Mouse (Mus musculus): ENCODE results near the gene Arhgap31. TPM values are rescaled to one million over a fixed set of nuclear protein-coding genes. Genes with fewer than 3 reads are reported as not detected.

Gene Arhgap31
- not detected in 2 replicates for polyA plus RNA-seq (2012; ENCODE audit: insufficient read depth, insufficient read length, low replicate concordance, missing spikeins)

DNA sequence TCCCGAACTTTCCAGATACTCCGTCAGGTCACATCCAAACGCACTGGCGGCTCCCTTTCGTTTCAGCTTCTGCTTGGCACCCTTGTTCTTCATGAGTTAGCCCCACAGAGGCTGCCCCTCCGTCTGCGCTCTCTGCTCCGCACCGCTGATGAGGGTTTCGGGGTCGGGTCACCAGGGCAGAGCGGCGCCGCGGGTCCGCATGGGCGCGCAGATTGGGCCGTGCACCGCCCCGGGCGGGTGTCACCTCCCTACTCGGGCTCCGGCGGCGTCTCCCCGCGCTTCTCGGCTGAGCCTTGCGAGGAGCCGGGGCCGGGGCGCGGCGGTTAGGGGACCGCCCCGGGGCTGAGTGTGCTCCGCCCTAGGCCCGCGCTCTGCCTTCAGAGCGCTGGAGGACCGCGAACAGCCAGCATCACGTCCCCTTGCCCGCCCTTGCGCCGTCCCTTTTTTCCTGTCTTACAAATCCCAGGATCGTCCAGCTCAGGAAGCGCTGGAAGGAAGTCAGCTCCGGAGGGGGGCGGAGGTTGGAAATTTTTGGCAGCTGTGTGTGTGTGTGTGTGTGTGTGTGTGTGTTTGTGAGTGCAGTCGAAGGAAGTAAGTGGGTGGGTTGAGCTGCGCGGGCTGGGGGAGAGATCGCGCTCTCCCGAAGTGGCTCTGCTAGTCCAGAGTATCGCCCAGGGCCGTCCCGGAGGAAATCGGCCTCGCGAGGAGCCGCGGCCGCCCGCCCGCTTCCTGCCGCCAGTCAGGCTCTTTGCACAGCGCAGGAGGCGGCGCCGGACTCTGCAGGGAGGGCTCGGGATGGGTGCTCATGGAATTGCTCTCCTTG lies at the start of gene Arhgap31:
Gene Arhgap31 (minus strand): TSS at position 694 of the 823 bp plus-strand sequence.
- H3K27ac ChIP-seq (ENCODE audit: insufficient read depth, low read depth, low read length) = peak within 1 kb of the TSS; percentile 90

DNA sequence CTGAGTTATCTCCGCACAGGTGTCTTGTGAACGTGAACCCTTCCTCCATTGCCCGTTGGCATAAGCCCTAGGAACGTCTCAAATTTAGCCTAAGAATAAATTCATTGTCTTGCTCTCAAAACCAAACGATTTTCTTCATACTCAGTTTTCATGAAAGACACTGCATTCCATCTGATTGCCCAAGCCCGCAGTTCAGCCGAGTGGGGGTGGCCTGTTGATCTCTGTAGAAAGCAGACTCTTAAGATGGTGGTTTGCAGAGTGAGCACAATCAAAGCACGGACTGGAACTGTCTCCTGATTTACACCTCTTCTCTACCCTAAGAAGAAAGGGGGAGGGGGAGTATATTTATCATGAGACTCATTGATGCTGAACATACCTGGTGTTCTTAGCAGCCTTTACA lies 49.3 kb upstream of the Arhgap31 start:
- Histone ChIP-seq H3K4me1 (ENCODE audit: control insufficient read depth, insufficient read depth, low read length) (no peaks in the 10 kb centered on the region), H3K4me3 (ENCODE audit: insufficient read depth, low read depth, low read length) (no peak overlapping the region), H3K27ac (ENCODE audit: insufficient read depth, low read depth, low read length) (no peak overlapping the region)
- 87% methylated on average over 8 of the region's 8 CpGs for WGBS
- no peak for TF ChIP-seq POLR2A (IDR thresholded peaks at IDR 0.05; ENCODE audit: insufficient read depth, low read depth, low read length)
- no peak for TF ChIP-seq CTCF (IDR thresholded peaks at IDR 0.05; ENCODE audit: insufficient read depth, low read depth, low read length)

More for the DNA sequence above, at the start of gene Arhgap31:
- TF ChIP-seq CTCF (IDR thresholded peaks at IDR 0.05; ENCODE audit: insufficient read depth, low read depth, low read length) (no peak), POLR2A (IDR thresholded peaks at IDR 0.05; ENCODE audit: insufficient read depth, low read depth, low read length) (peak; percentile 30; the same call in 1 of the 2 replicates)
- peaks cover 13% of the 10 kb centered on the region for H3K4me1 ChIP-seq (ENCODE audit: control insufficient read depth, insufficient read depth, low read length)
- H3K4me3 ChIP-seq (ENCODE audit: insufficient read depth, low read depth, low read length) = peak within 1 kb of the TSS; percentile 88
- WGBS = under 1% methylated on average over 74 of the region's 74 CpGs

DNA sequence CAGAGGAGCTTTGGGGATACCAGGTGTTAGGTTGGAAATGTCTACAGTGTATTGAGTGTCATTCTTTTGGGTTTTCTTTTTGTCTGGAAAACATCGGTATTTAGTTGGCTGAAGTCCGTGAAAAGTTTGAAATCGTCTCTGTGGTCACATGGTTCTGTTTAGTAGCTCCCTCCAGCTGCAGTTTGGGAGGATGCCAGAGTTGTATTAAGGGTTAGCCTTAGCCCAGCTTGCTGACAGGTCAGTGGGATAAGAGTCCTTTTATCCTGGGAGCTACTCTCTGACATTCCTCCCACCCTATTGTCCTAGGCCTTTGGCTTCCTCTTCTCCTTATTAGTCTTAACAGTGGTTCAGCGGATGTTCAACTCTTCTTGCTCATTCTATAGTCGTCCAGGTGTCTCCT lies 48.9 kb upstream of the Arhgap31 start:
- TF ChIP-seq POLR2A (IDR thresholded peaks at IDR 0.05; ENCODE audit: insufficient read depth, low read depth, low read length) = no peak
- TF ChIP-seq CTCF (IDR thresholded peaks at IDR 0.05; ENCODE audit: insufficient read depth, low read depth, low read length) = no peak
- 76% methylated on average over 5 of the region's 5 CpGs for WGBS
- H3K27ac ChIP-seq (ENCODE audit: insufficient read depth, low read depth, low read length) = no peak overlapping the region
- H3K4me1 ChIP-seq (ENCODE audit: control insufficient read depth, insufficient read depth, low read length) = no peaks in the 10 kb centered on the region
- H3K4me3 ChIP-seq (ENCODE audit: insufficient read depth, low read depth, low read length) = no peak overlapping the region

DNA sequence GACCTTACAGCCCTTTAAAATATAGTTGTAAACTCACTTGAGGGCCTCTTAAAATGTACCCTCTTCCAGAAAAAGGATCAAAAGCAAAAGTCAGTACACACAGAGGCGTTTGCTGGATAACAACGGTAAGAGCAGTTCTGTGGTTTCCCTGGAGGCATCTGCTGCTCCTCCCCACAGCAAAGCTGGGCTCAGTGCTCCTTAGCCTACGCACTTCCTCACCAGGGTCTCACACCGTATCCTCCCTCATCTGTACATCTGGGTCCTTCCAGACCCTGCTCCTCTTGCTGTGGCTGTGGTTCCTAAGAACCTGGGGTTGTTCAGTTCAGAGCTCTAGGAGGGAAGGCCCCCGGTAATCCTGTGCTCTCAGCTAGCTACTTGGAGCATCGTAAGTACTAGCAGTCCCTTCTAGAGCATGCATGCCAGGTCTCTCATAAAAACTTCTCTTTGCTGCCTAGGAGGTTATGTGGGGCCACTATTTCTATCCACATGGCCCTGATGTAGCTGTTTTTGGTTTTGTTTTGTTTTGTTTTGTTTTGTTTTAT lies 47.8 kb upstream of the Arhgap31 start:
- H3K4me3 ChIP-seq (ENCODE audit: insufficient read depth, low read depth, low read length) = no peak overlapping the region
- TF ChIP-seq CTCF (IDR thresholded peaks at IDR 0.05; ENCODE audit: insufficient read depth, low read depth, low read length) (no peak), POLR2A (IDR thresholded peaks at IDR 0.05; ENCODE audit: insufficient read depth, low read depth, low read length) (no peak)
- WGBS = 86% methylated on average over 6 of the region's 6 CpGs
- no peak overlapping the region for H3K27ac ChIP-seq (ENCODE audit: insufficient read depth, low read depth, low read length)
- H3K4me1 ChIP-seq (ENCODE audit: control insufficient read depth, insufficient read depth, low read length) = no peaks in the 10 kb centered on the region

DNA sequence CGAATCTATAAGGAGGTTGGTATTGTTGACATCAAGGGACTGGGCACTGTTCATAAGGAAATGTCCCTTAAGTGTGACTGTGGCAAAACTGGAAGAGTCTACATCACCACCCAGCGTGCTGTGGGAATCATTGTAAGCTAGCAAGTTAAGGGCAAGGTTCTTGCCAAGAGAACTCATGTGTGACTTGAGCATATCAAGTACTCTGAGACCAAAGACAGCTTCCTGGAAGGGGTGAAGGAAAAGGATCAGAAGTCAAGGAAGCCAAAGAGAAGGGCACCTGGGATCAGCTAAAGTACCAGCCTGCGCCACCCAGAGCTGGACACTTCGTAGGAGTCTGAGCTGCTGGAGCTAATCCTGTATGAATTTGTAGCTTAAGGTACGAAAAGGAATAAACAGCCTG lies 47.2 kb upstream of the Arhgap31 start:
- WGBS = 95% methylated on average over 5 of the region's 5 CpGs
- TF ChIP-seq POLR2A (IDR thresholded peaks at IDR 0.05; ENCODE audit: insufficient read depth, low read depth, low read length) = no peak
- no peak for TF ChIP-seq CTCF (IDR thresholded peaks at IDR 0.05; ENCODE audit: insufficient read depth, low read depth, low read length)
- Histone ChIP-seq H3K4me3 (ENCODE audit: insufficient read depth, low read depth, low read length) (no peak overlapping the region), H3K4me1 (ENCODE audit: control insufficient read depth, insufficient read depth, low read length) (no peaks in the 10 kb centered on the region), H3K27ac (ENCODE audit: insufficient read depth, low read depth, low read length) (no peak overlapping the region)

DNA sequence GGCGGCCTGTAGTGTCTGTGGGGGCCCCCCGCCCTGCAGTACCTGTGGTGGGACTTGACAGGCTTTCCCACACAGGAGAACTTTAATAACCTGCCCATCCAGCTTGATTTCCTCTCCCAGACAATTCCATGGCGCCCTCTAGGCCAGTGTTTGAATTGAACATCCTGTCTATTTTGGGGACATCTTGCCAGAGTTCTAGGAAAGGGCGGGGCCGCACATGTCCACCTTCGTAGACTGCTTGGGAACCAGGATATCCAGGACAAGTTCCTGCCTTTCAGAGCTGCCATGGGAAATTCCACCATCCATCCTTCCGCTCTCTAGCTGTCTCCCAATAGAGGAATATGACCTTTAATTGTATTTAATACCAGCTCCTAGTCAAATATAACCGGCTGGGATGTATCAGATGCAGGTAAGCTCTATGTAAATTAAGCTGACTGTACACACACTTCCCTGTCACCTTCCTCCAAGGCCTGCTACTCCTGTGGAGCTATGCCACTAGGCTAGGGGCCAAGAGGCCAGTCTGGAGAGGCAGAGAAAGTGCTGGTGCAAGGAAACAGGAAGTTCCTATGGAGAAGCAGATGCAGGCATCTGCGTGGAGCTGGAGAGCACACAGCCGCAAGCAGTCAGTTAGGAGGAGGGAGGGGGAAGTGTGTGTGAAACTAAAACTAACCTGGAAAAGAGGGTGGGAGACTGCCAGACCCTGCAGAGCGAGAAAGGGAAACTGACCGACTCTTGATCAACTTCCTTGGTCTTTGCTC lies 45.2 kb upstream of the Arhgap31 start:
- Histone ChIP-seq H3K4me3 (ENCODE audit: insufficient read depth, low read depth, low read length) (no peak overlapping the region), H3K27ac (ENCODE audit: insufficient read depth, low read depth, low read length) (no peak overlapping the region), H3K4me1 (ENCODE audit: control insufficient read depth, insufficient read depth, low read length) (no peaks in the 10 kb centered on the region)
- TF ChIP-seq POLR2A (IDR thresholded peaks at IDR 0.05; ENCODE audit: insufficient read depth, low read depth, low read length) (no peak), CTCF (IDR thresholded peaks at IDR 0.05; ENCODE audit: insufficient read depth, low read depth, low read length) (no peak)
- 89% methylated on average over 12 of the region's 12 CpGs for WGBS

DNA sequence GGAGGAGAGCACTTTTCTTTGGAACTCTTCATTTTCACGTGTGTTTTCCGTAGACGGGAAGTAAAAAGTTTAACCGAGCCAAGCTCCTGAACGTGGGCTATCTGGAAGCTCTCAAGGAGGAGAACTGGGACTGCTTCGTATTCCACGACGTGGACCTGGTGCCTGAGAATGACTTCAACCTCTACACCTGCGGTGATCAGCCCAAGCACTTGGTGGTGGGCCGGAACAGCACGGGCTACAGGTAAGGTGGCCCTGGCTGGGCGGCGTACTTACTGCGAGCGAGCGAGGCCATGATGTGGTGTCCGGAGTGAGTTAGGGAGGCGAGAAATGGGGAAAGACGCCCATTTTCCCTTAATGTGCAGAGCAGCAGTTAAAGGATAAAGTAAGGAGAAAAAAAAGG lies 44.6 kb upstream of the Arhgap31 start:
- WGBS = 97% methylated on average over 19 of the region's 19 CpGs
- Histone ChIP-seq H3K27ac (ENCODE audit: insufficient read depth, low read depth, low read length) (no peak overlapping the region), H3K4me1 (ENCODE audit: control insufficient read depth, insufficient read depth, low read length) (no peaks in the 10 kb centered on the region), H3K4me3 (ENCODE audit: insufficient read depth, low read depth, low read length) (no peak overlapping the region)
- no peak for TF ChIP-seq CTCF (IDR thresholded peaks at IDR 0.05; ENCODE audit: insufficient read depth, low read depth, low read length)
- TF ChIP-seq POLR2A (IDR thresholded peaks at IDR 0.05; ENCODE audit: insufficient read depth, low read depth, low read length) = no peak

DNA sequence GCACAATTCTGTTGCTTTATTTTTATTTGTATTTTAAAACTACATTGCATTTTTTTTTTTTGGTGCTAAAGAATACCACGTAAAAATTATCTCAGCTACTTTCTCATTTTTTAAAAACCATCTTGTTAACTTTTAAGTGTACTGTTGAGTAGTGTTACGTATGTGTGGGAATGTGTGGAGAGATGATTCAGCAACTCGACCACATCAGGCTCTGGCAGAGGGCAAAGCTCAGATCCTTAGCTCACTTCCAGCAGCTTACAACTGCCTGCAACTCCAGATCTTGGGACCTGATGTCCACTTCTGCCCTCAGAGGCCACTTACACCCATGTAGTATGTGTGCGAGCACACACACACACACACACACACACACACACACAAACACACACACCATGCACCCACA lies 43.5 kb upstream of the Arhgap31 start:
- Histone ChIP-seq H3K4me3 (ENCODE audit: insufficient read depth, low read depth, low read length) (no peak overlapping the region), H3K27ac (ENCODE audit: insufficient read depth, low read depth, low read length) (no peak overlapping the region), H3K4me1 (ENCODE audit: control insufficient read depth, insufficient read depth, low read length) (no peaks in the 10 kb centered on the region)
- WGBS = 57% methylated on average over 4 of the region's 4 CpGs
- TF ChIP-seq POLR2A (IDR thresholded peaks at IDR 0.05; ENCODE audit: insufficient read depth, low read depth, low read length) (no peak), CTCF (IDR thresholded peaks at IDR 0.05; ENCODE audit: insufficient read depth, low read depth, low read length) (no peak)

DNA sequence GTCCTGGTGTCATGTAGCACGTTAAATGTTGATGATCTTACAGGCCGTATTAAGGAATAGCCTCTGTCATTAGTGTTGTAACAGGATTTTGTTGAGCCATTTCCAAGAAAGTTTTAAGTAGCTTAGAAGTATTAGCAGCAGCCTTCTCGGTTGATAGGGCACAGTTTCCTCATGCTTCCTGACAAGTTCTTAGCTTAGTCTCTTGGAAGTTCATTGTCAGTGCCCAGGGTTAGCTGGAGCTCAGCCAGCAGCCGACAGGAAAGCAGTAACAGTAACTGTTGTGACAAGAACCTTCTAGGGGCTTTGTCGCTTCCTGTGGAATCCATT lies 43.1 kb upstream of the Arhgap31 start:
- Histone ChIP-seq H3K27ac (ENCODE audit: insufficient read depth, low read depth, low read length) (no peak overlapping the region), H3K4me1 (ENCODE audit: control insufficient read depth, insufficient read depth, low read length) (no peaks in the 10 kb centered on the region), H3K4me3 (ENCODE audit: insufficient read depth, low read depth, low read length) (no peak overlapping the region)
- TF ChIP-seq POLR2A (IDR thresholded peaks at IDR 0.05; ENCODE audit: insufficient read depth, low read depth, low read length) (no peak), CTCF (IDR thresholded peaks at IDR 0.05; ENCODE audit: insufficient read depth, low read depth, low read length) (no peak)
- 31% methylated on average over 5 of the region's 5 CpGs for WGBS

All from olfactory bulb, adult 2 months (tissue).